Mouse (Mus musculus) liver, adult 2 months (tissue): ENCODE measurements around the gene Frat1.

ENCODE experiments used
- CTCF ChIP-seq: fragments of 200-500 bp; IDR thresholded peaks from 2 replicates; pipeline ENCODE4 v1.5.1; 2011; ENCODE audit warnings: low read depth, low read length, control low read depth
- POLR2A ChIP-seq: fragments of 200-500 bp; IDR thresholded peaks from 2 replicates; pipeline ENCODE4 v1.6.1; 2011; ENCODE audit warnings: low read length, control low read depth; ENCODE audit not compliant: insufficient read depth; ENCODE audit errors: extremely low read depth

- TF ChIP-seq CTCF (no peak), POLR2A (no peak)
Observed at GRCm38 (mm10) chr19:41794901-41795300, 34.9 kb upstream of the Frat1 start.
